Mouse (Mus musculus) splenic B cell, adult 2 months (primary cell): Measurements from ENCODE around the gene Dync2li1.

Source experiments
- DNase-seq: peaks from one replicate; pipeline ENCODE4 v3.0.0-alpha.2; 2011; ENCODE audit warnings: low read depth, low spot score
- H3K27me3 ChIP-seq: 2 replicates; pipeline ENCODE4 v1.6.1; 2012; ENCODE audit warnings: mild to moderate bottlenecking, low read length, moderate library complexity, mixed read lengths; ENCODE audit not compliant: control insufficient read depth, poor library complexity, insufficient read depth, severe bottlenecking
- H3K36me3 ChIP-seq: 2 replicates; pipeline ENCODE4 v1.6.1; 2012; ENCODE audit warnings: mild to moderate bottlenecking, low read length, moderate library complexity, mixed read lengths; ENCODE audit not compliant: control insufficient read depth, poor library complexity, insufficient read depth, severe bottlenecking

Gene Dync2li1

GRCm38 (mm10) chr17:84600051-84600983 is 26.0 kb upstream of the Dync2li1 start:
- no peaks in the 10 kb centered on the region for H3K36me3 ChIP-seq
- no peak for DNase-seq
- no peaks in the 10 kb centered on the region for H3K27me3 ChIP-seq

- H3K27me3 ChIP-seq = no peaks in the 10 kb centered on the region
- DNase-seq = no peak
- no peaks in the 10 kb centered on the region for H3K36me3 ChIP-seq
Measured at GRCm38 (mm10) chr17:84601805-84602204, 24.5 kb upstream of the Dync2li1 start.

GRCm38 (mm10) chr17:84603202-84603627 is 23.1 kb upstream of the Dync2li1 start:
- DNase-seq = no peak
- Histone ChIP-seq H3K27me3 (no peaks in the 10 kb centered on the region), H3K36me3 (no peaks in the 10 kb centered on the region)

- Histone ChIP-seq H3K36me3 (no peaks in the 10 kb centered on the region), H3K27me3 (no peaks in the 10 kb centered on the region)
- no peak for DNase-seq
Measured at GRCm38 (mm10) chr17:84603709-84604420, 22.4 kb upstream of the Dync2li1 start.

GRCm38 (mm10) chr17:84606976-84607375 is 19.3 kb upstream of the Dync2li1 start:
- Histone ChIP-seq H3K36me3 (no peaks in the 10 kb centered on the region), H3K27me3 (no peaks in the 10 kb centered on the region)
- DNase-seq = no peak

GRCm38 (mm10) chr17:84607617-84608016 is 18.7 kb upstream of the Dync2li1 start:
- no peaks in the 10 kb centered on the region for H3K36me3 ChIP-seq
- peak; percentile 68 for DNase-seq
- no peaks in the 10 kb centered on the region for H3K27me3 ChIP-seq

- DNase-seq = no peak
- H3K27me3 ChIP-seq = no peaks in the 10 kb centered on the region
- H3K36me3 ChIP-seq = no peaks in the 10 kb centered on the region
Measured at GRCm38 (mm10) chr17:84608606-84609005, 17.7 kb upstream of the Dync2li1 start.

GRCm38 (mm10) chr17:84611500-84611899 is 14.8 kb upstream of the Dync2li1 start:
- no peaks in the 10 kb centered on the region for H3K27me3 ChIP-seq
- DNase-seq = no peak
- H3K36me3 ChIP-seq = no peaks in the 10 kb centered on the region

GRCm38 (mm10) chr17:84611971-84612370 is 14.3 kb upstream of the Dync2li1 start:
- DNase-seq = no peak
- no peaks in the 10 kb centered on the region for H3K36me3 ChIP-seq
- H3K27me3 ChIP-seq = no peaks in the 10 kb centered on the region

- H3K36me3 ChIP-seq = no peaks in the 10 kb centered on the region
- no peaks in the 10 kb centered on the region for H3K27me3 ChIP-seq
Measured at GRCm38 (mm10) chr17:84615811-84616210, 10.5 kb upstream of the Dync2li1 start.

GRCm38 (mm10) chr17:84616526-84617074 is 9.7 kb upstream of the Dync2li1 start:
- no peaks in the 10 kb centered on the region for H3K27me3 ChIP-seq
- no peak for DNase-seq
- H3K36me3 ChIP-seq = no peaks in the 10 kb centered on the region

More at GRCm38 (mm10) chr17:84615811-84616210, 10.5 kb upstream of the Dync2li1 start:
- no peak for DNase-seq

- no peaks in the 10 kb centered on the region for H3K36me3 ChIP-seq
- no peaks in the 10 kb centered on the region for H3K27me3 ChIP-seq
- DNase-seq = no peak
Measured at GRCm38 (mm10) chr17:84617953-84618352, 8.3 kb upstream of the Dync2li1 start.

GRCm38 (mm10) chr17:84619112-84619511 is 7.2 kb upstream of the Dync2li1 start:
- Histone ChIP-seq H3K27me3 (no peaks in the 10 kb centered on the region), H3K36me3 (no peaks in the 10 kb centered on the region)
- no peak for DNase-seq

- no peaks in the 10 kb centered on the region for H3K27me3 ChIP-seq
- H3K36me3 ChIP-seq = no peaks in the 10 kb centered on the region
- no peak for DNase-seq
Measured at GRCm38 (mm10) chr17:84620076-84620475, 6.2 kb upstream of the Dync2li1 start.

GRCm38 (mm10) chr17:84620610-84621009 is 5.7 kb upstream of the Dync2li1 start:
- no peak for DNase-seq
- no peaks in the 10 kb centered on the region for H3K36me3 ChIP-seq
- H3K27me3 ChIP-seq = no peaks in the 10 kb centered on the region
